Mouse (Mus musculus): ENCODE measurements around the gene Gba2. TPM values are rescaled to one million over a fixed set of nuclear protein-coding genes. Genes with fewer than 3 reads are reported as not detected.
"Not testable (repeated sequence)": the region's sequence is repeated elsewhere in the genome, so short reads cannot be mapped to it uniquely, and the experiment has no call there.

Gene Gba2
- total RNA-seq (2021): 10 to 100 TPM; 62.1 to 64.2 TPM
- long read RNA-seq, experiment 1, transcript Gba2-201 (17 exons, 3,544 nt): major isoform, 68 of 153 reads
- long read RNA-seq, experiment 1, partial matches to known transcripts: 30 of 153 reads
- long read RNA-seq, experiment 1, other reads (novel, unspliced or antisense): 53 of 153 reads
- long read RNA-seq, experiment 2, transcript Gba2-201 (17 exons, 3,544 nt): major isoform, 55 of 106 reads
- long read RNA-seq, experiment 2, partial matches to known transcripts: 24 of 106 reads
- long read RNA-seq, experiment 2, other reads (novel, unspliced or antisense): 25 of 106 reads

GRCm38 (mm10) chr4:43578376-43579204 is at the start of gene Gba2, which contains the start of gene Rgp1:
Gene Gba2, minus strand, starts transcription at chr4:43578873.
Gene Rgp1, plus strand, starts transcription at chr4:43578715.
- DNase-seq (ENCODE audit: low spot score in 2 of 2): peak; percentile 82 to 91

- DNase-seq (ENCODE audit: low spot score in 2 of 2): no peak
These were observed 41.6 kb upstream of the Gba2 start for GRCm38 (mm10) chr4:43620146-43620778.

GRCm38 (mm10) chr4:43613060-43613730 is 34.5 kb upstream of the Gba2 start:
- no peak for DNase-seq (ENCODE audit: low spot score in 2 of 2)

GRCm38 (mm10) chr4:43612534-43612933 is 33.9 kb upstream of the Gba2 start:
- no peak for DNase-seq (ENCODE audit: low spot score in 2 of 2)

- DNase-seq (ENCODE audit: low spot score in 2 of 2): no peak
These were observed 26.3 kb upstream of the Gba2 start for GRCm38 (mm10) chr4:43604751-43605685.

GRCm38 (mm10) chr4:43604099-43604498 is 25.4 kb upstream of the Gba2 start:
- no peak for DNase-seq (ENCODE audit: low spot score in 2 of 2)

GRCm38 (mm10) chr4:43600195-43600934 is 21.7 kb upstream of the Gba2 start:
- DNase-seq (ENCODE audit: low spot score in 2 of 2): no peak

- no peak for DNase-seq (ENCODE audit: low spot score in 2 of 2)
These were observed 20.1 kb upstream of the Gba2 start for GRCm38 (mm10) chr4:43598650-43599380.

GRCm38 (mm10) chr4:43598200-43598599 is 19.5 kb upstream of the Gba2 start:
- no peak for DNase-seq (ENCODE audit: low spot score in 2 of 2)

- DNase-seq (ENCODE audit: low spot score in 2 of 2): not testable (repeated sequence)
These were observed 17.9 kb upstream of the Gba2 start for GRCm38 (mm10) chr4:43596597-43596996.

GRCm38 (mm10) chr4:43593453-43593852 is 14.8 kb upstream of the Gba2 start:
- no peak for DNase-seq (ENCODE audit: low spot score in 2 of 2)

GRCm38 (mm10) chr4:43591961-43592360 is 13.3 kb upstream of the Gba2 start:
- DNase-seq (ENCODE audit: low spot score in 2 of 2): no peak

- DNase-seq (ENCODE audit: low spot score in 2 of 2): no peak
These were observed 12.9 kb upstream of the Gba2 start for GRCm38 (mm10) chr4:43591543-43591942.

GRCm38 (mm10) chr4:43587681-43588080 is 9.0 kb upstream of the Gba2 start:
- no peak for DNase-seq (ENCODE audit: low spot score in 2 of 2)

GRCm38 (mm10) chr4:43586411-43586810 is 7.7 kb upstream of the Gba2 start:
- no peak for DNase-seq (ENCODE audit: low spot score in 2 of 2)

GRCm38 (mm10) chr4:43585682-43586081 is 7.0 kb upstream of the Gba2 start:
- no peak for DNase-seq (ENCODE audit: low spot score in 2 of 2)

GRCm38 (mm10) chr4:43584444-43585416 is 6.1 kb upstream of the Gba2 start, which contains the start of gene Msmp:
Gene Msmp, minus strand, starts transcription at chr4:43584494.
- no peak for DNase-seq (ENCODE audit: low spot score in 2 of 2)
